In the genomic region with DNA sequence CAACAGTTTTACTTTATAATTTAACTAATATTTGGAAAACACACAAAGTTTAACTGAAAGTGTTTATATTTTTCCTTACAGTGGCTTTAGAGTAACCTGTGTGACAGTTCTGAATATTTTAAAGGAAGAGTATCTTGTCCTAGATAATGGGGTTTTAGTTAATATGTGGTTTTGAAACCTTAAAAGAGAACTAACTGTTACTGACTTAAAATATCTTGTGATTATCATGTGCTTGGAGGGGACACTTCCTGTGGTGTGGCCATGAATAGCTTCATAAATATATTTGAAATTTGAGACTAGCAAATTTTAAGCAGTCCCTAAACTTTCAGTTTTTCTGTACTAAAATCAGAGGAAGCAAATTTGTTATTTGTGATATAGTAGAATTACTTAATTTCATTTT, we compare ENCODE assay signal across 22 mouse cellular contexts.
"Had no signal": no experiment of that assay in that cellular context is flagged by ENCODE, and none has a peak within 500 bp of the region (broad histone marks: within the 10 kb centered on the region; RNA-seq: fewer than 3 reads in every experiment).

No protein-coding gene starts in this region.

- H3K4me2 ChIP-seq: limb, embryonic 12.5 days; limb, embryonic 15.5 days; liver, embryonic 12.5 days; liver, embryonic 15.5 days; midbrain, embryonic 13.5 days; neural tube, embryonic 12.5 days; neural tube, embryonic 15.5 days had no signal

- H3K4me1 ChIP-seq: limb, embryonic 12.5 days; limb, embryonic 15.5 days; liver, embryonic 12.5 days; liver, embryonic 15.5 days; midbrain, embryonic 10.5 days; midbrain, embryonic 13.5 days; neural tube, embryonic 12.5 days; neural tube, embryonic 15.5 days had no signal

- H3K4me3 ChIP-seq: limb, embryonic 12.5 days; limb, embryonic 15.5 days; liver, embryonic 12.5 days; liver, embryonic 15.5 days; midbrain, embryonic 10.5 days; midbrain, embryonic 13.5 days; neural tube, embryonic 12.5 days; neural tube, embryonic 15.5 days had no signal

- ATAC-seq: liver, embryonic 12.5 days; midbrain, embryonic 13.5 days had no signal

- H3K9me3 ChIP-seq: limb, embryonic 12.5 days; limb, embryonic 15.5 days; liver, embryonic 12.5 days; liver, embryonic 15.5 days; megakaryocyte, embryonic 14.5 days; midbrain, embryonic 10.5 days; midbrain, embryonic 13.5 days; neural tube, embryonic 12.5 days; neural tube, embryonic 15.5 days had no signal

- H3K27ac ChIP-seq: limb, embryonic 12.5 days; limb, embryonic 15.5 days; liver, embryonic 12.5 days; liver, embryonic 15.5 days; midbrain, embryonic 10.5 days; midbrain, embryonic 13.5 days; neural tube, embryonic 12.5 days; neural tube, embryonic 15.5 days had no signal

- H3K27me3 ChIP-seq: limb, embryonic 12.5 days; limb, embryonic 15.5 days; liver, embryonic 12.5 days; liver, embryonic 15.5 days; megakaryocyte, embryonic 14.5 days; midbrain, embryonic 13.5 days; neural tube, embryonic 12.5 days; neural tube, embryonic 15.5 days had no signal

- DNase-seq: kidney, adult 18-20 months; kidney, adult 9 months; kidney, postnatal 14 days; kidney, postnatal 4 days; left cerebral cortex, postnatal 4 days; lung, adult 2 months; lung, postnatal 14 days; retina, postnatal 1 day; right cerebral cortex, postnatal 25 days; spleen, adult 18-20 months; thymus, adult 2 months; thymus, postnatal 14 days; thymus, postnatal 4 days had no signal

- H3K9ac ChIP-seq: limb, embryonic 12.5 days; limb, embryonic 15.5 days; liver, embryonic 12.5 days; liver, embryonic 15.5 days; midbrain, embryonic 13.5 days; neural tube, embryonic 12.5 days; neural tube, embryonic 15.5 days had no signal
